16 mouse cellular contexts compared by ENCODE assay signal in genomic region chr2:45630081-45630480, GRCm38 (mm10).
"Had no signal": no experiment of that assay in that cellular context is flagged by ENCODE, and none has a peak within 500 bp of the region (broad histone marks: within the 10 kb centered on the region; RNA-seq: fewer than 3 reads in every experiment).

No protein-coding gene starts in this region.

- H3K4me2 ChIP-seq: liver, embryonic 13.5 days; lung, embryonic 15.5 days; midbrain, embryonic 12.5 days; neural tube, embryonic 15.5 days had no signal

- H3K9ac ChIP-seq: liver, embryonic 13.5 days; liver, postnatal 0 days; lung, embryonic 15.5 days; midbrain, embryonic 12.5 days; neural tube, embryonic 15.5 days had no signal

- DNase-seq: kidney, adult 9 months; kidney, postnatal 14 days; liver; liver, embryonic 13.5 days; liver, postnatal 0 days; lung, postnatal 14 days; right cerebral cortex, adult 18-20 months; right cerebral cortex, postnatal 25 days; thymus, postnatal 4 days had no signal

- H3K36me3 ChIP-seq: liver, embryonic 13.5 days; lung, embryonic 15.5 days; midbrain, embryonic 12.5 days; neural tube, embryonic 15.5 days had no signal

- H3K4me3 ChIP-seq: left cerebral cortex, adult 2 months; liver, embryonic 13.5 days; lung, embryonic 15.5 days; megakaryocyte, embryonic 14.5 days; midbrain, embryonic 12.5 days; neural tube, embryonic 15.5 days had no signal

- H3K4me1 ChIP-seq: liver, embryonic 13.5 days; lung, embryonic 15.5 days; neural tube, embryonic 15.5 days had no signal

- H3K9me3 ChIP-seq: liver, embryonic 13.5 days; lung, embryonic 15.5 days; megakaryocyte, embryonic 14.5 days; midbrain, embryonic 12.5 days; neural tube, embryonic 15.5 days had no signal

- H3K27ac ChIP-seq: left cerebral cortex, adult 2 months; liver, embryonic 13.5 days; lung, embryonic 15.5 days; macrophage; midbrain, embryonic 12.5 days; neural tube, embryonic 15.5 days; stomach, postnatal 0 days had no signal

- ATAC-seq: liver, postnatal 0 days had no signal

- H3K27me3 ChIP-seq: liver, embryonic 13.5 days; lung, embryonic 15.5 days; megakaryocyte, embryonic 14.5 days; midbrain, embryonic 12.5 days; neural tube, embryonic 15.5 days had no signal
